Mouse (Mus musculus): ENCODE data around the gene Art3. TPM values are rescaled to one million over a fixed set of nuclear protein-coding genes. Genes with fewer than 3 reads are reported as not detected.

Gene Art3
- total RNA-seq (2014; rRNA removed), result 1.8 and 4.1 TPM in 2 replicates
- polyA plus RNA-seq (2015; fragmentation: Nextera tagmentation; extraction: Ambion mirVana), result 8.0 and 10.2 TPM in 2 replicates

DNA sequence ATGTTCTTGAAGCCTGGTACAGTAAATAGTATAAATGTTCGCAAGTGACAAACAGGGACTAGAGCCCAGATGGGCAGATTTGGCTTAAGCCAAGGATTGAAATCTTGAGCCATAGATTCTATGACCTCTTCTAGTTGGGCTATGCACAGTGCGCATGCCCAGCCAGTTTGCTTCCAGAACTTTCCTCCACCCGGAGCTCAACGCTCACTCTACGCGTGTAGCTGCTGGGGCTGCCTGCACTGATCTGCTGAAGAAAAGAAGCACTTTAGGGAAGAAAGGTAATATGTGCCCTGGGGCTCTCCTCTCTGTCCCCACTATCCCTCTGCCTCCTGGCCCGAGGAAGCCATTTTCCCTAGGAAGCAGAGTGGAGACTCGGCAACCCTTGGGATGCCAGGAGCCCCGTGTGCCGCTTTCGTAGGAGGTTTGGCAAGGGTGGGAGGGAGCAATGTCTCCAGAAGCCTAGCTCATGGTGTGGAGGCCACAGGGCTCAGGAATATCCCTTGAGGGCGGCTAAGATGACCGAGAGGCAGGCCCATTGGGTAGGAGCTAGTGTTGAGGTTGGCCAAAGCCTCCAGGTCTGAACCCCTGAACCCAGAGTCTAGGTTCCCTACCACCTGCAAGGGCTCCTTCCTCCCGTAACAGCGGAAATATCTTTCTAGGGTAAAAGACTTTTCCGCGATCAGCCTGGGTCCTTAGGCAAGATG is at the start of gene Art3:
Gene Art3, plus strand, starts transcription at position 193 of the 704 bp plus-strand sequence.
- no peak for TF ChIP-seq CTCF (IDR thresholded peaks at IDR 0.05; ENCODE audit: low read depth)
- H3K36me3 ChIP-seq (ENCODE audit: insufficient read depth, low read length), result no peaks in the 10 kb centered on the region
- no peak within 1 kb of the TSS for H3K9ac ChIP-seq (replicated peaks; ENCODE audit: low read length)
- H3K4me1 ChIP-seq (ENCODE audit: insufficient read depth, low read length), result no peaks in the 10 kb centered on the region
- H3K27me3 ChIP-seq (ENCODE audit: insufficient read depth, low read length), result no peaks in the 10 kb centered on the region
- peak within 1 kb of the TSS; percentile 43 for H3K4me2 ChIP-seq (ENCODE audit: low read depth, low read length)
- ATAC-seq, result no peak
- peak within 1 kb of the TSS; percentile 51 for H3K27ac ChIP-seq
- H3K4me3 ChIP-seq (ENCODE audit: low read length), result no peak within 1 kb of the TSS
- DNase-seq (ENCODE audit: low spot score), result no peak
- 93% methylated on average over 17 of the region's 17 CpGs for WGBS
- H3K9me3 ChIP-seq (ENCODE audit: low read length), result no peaks in the 10 kb centered on the region

DNA sequence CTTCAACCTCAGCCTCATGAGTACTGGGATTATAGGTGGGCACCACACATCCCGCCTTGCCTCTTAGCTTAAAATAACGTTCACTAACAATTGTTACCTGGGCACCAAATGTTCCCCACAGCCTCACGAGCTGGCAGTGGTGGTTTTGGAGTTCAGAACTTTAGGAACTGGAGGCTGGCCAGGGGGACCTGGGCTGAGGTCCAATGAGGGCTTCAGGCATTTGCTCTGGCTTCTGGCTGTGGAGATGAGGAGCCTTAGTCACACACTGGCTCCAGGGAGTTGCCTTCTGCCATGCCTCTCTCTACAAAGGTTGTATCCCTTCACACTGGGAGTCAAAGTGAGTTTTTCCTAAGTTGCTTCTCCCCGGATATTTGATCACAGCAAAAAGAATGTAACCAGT is 49.1 kb upstream of the Art3 start:
- Histone ChIP-seq H3K4me2 (ENCODE audit: low read depth, low read length) (no peak overlapping the region), H3K9ac (replicated peaks; ENCODE audit: low read length) (no peak overlapping the region), H3K27me3 (ENCODE audit: insufficient read depth, low read length) (no peaks in the 10 kb centered on the region), H3K4me1 (ENCODE audit: insufficient read depth, low read length) (no peaks in the 10 kb centered on the region), H3K36me3 (ENCODE audit: insufficient read depth, low read length) (peaks cover 24% of the 10 kb centered on the region), H3K27ac (no peak overlapping the region), H3K9me3 (ENCODE audit: low read length) (no peaks in the 10 kb centered on the region), H3K4me3 (ENCODE audit: low read length) (no peak overlapping the region)
- WGBS, result 56% methylated on average over 4 of the region's 4 CpGs
- ATAC-seq, result no peak
- no peak for TF ChIP-seq CTCF (IDR thresholded peaks at IDR 0.05; ENCODE audit: low read depth)
- DNase-seq (ENCODE audit: low spot score), result peak; percentile 23

DNA sequence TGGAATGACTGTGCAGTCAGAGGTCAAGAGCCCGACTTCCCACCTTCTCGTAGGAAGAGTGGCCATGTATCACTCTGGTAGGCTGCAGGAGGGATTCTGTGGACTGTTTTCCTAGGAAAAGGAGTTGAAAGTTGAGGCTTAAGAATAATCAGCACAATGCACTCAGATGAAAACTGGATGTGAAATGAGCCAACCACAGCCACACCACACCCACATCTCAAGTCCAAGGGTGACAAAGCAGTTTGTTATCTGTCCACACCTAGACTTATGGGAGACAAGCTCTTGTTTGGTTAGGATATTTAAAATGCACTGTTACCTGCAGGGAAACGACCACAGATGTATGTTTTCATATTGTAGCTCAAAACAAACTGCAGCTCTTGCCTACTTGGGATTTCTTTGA is 48.5 kb upstream of the Art3 start:
- DNase-seq (ENCODE audit: low spot score) (no peak), ATAC-seq (no peak)
- 71% methylated on average over 3 of the region's 3 CpGs for WGBS
- no peak overlapping the region for H3K4me2 ChIP-seq (ENCODE audit: low read depth, low read length)
- H3K27me3 ChIP-seq (ENCODE audit: insufficient read depth, low read length), result no peaks in the 10 kb centered on the region
- H3K4me3 ChIP-seq (ENCODE audit: low read length), result no peak overlapping the region
- H3K9me3 ChIP-seq (ENCODE audit: low read length), result no peaks in the 10 kb centered on the region
- no peak overlapping the region for H3K27ac ChIP-seq
- no peak overlapping the region for H3K9ac ChIP-seq (replicated peaks; ENCODE audit: low read length)
- TF ChIP-seq CTCF (IDR thresholded peaks at IDR 0.05; ENCODE audit: low read depth), result no peak
- H3K4me1 ChIP-seq (ENCODE audit: insufficient read depth, low read length), result no peaks in the 10 kb centered on the region
- H3K36me3 ChIP-seq (ENCODE audit: insufficient read depth, low read length), result peaks cover 30% of the 10 kb centered on the region

DNA sequence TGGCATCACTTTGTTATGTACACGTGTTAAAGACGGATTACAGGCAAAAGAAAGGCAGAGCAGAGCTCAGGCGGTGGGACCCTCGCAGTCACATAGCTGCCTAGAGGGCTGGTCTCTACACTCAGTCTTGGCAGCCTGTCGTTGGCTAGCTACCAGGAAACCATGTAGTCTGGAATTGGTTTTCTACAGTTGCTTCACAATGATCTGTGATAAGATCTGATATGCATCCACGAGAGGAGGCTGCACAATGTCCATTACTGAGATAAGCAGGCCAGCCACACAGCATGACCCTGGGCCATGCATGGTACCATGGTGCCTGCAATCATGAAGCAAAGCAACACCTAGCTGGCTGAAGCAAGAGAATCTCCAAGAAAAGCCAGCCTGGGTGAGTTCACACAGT is 43.8 kb upstream of the Art3 start:
- Histone ChIP-seq H3K9ac (replicated peaks; ENCODE audit: low read length) (no peak overlapping the region), H3K27ac (no peak overlapping the region), H3K9me3 (ENCODE audit: low read length) (no peaks in the 10 kb centered on the region), H3K27me3 (ENCODE audit: insufficient read depth, low read length) (no peaks in the 10 kb centered on the region), H3K36me3 (ENCODE audit: insufficient read depth, low read length) (peaks cover 69% of the 10 kb centered on the region), H3K4me1 (ENCODE audit: insufficient read depth, low read length) (no peaks in the 10 kb centered on the region), H3K4me3 (ENCODE audit: low read length) (no peak overlapping the region), H3K4me2 (ENCODE audit: low read depth, low read length) (no peak overlapping the region)
- no peak for DNase-seq (ENCODE audit: low spot score)
- no peak for ATAC-seq
- WGBS, result 79% methylated on average over 6 of the region's 6 CpGs
- TF ChIP-seq CTCF (IDR thresholded peaks at IDR 0.05; ENCODE audit: low read depth), result no peak

DNA sequence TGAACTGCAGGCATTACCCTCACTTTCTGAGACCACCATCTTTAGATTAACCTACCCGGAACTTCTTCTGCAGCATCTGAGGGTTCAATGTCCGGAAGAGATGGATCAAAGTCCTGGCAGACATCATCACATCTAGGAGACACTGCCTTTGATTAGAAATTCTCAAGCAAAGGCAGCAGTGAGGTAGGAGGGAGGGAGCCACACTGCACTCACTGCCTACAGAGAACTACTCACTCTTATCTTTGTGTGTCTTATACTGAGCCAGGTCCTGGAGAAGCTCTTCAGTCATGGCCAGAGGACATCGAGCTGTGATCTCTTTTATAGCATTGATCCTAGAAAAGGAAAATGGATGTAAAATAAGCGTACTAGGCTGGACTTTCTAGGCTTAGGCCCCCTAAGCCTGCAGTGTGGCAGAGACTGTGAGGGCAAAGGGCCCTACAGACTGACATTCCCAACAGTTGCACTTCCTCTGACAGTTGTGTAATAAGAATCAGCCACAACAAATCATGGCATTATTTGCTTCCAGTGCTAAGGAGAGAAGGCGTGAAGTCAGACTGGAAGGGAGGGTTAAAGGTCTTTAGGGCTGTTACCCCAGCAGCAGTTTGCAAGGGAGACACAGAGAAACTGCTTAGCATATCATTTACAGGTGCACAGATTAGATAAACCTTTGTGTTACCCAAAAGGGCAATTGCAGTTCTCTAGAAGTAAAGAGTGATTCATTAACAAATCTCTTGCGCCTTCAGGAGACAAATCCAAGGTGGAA is 39.8 kb upstream of the Art3 start:
- 96% methylated on average over 6 of the region's 6 CpGs for WGBS

DNA sequence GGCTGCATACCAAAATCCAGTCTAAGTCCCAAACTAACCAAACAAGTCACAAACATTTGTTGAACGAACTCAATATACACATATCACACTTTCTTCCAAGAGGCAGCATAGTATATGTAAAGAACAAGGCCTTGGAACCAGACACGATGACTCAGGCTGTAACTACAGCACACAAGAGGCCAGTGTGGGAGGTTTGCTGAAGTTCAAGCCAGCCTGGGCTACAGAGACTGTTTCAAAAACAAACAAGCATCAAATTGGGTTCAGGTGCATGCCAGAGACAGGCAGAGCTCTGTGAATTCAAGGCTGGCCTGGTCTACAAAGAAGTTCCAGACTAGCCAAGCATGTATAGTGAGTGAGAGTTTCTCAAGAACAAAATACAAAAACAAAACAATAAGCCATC is 37.1 kb upstream of the Art3 start:
- Histone ChIP-seq H3K4me2 (ENCODE audit: low read depth, low read length) (no peak overlapping the region), H3K4me3 (ENCODE audit: low read length) (no peak overlapping the region), H3K36me3 (ENCODE audit: insufficient read depth, low read length) (peaks cover 61% of the 10 kb centered on the region), H3K4me1 (ENCODE audit: insufficient read depth, low read length) (no peaks in the 10 kb centered on the region), H3K27ac (no peak overlapping the region), H3K9ac (replicated peaks; ENCODE audit: low read length) (no peak overlapping the region; the same call in 1 of the 2 replicates), H3K9me3 (ENCODE audit: low read length) (no peaks in the 10 kb centered on the region), H3K27me3 (ENCODE audit: insufficient read depth, low read length) (no peaks in the 10 kb centered on the region)
- TF ChIP-seq CTCF (IDR thresholded peaks at IDR 0.05; ENCODE audit: low read depth), result no peak
- 93% methylated on average over 2 of the region's 2 CpGs for WGBS
- DNase-seq (ENCODE audit: low spot score) (no peak), ATAC-seq (no peak)

More for the DNA sequence above, 39.8 kb upstream of the Art3 start:
- Histone ChIP-seq H3K9me3 (ENCODE audit: low read length) (no peaks in the 10 kb centered on the region), H3K4me3 (ENCODE audit: low read length) (no peak overlapping the region), H3K9ac (replicated peaks; ENCODE audit: low read length) (no peak overlapping the region), H3K27ac (no peak overlapping the region), H3K4me1 (ENCODE audit: insufficient read depth, low read length) (no peaks in the 10 kb centered on the region), H3K4me2 (ENCODE audit: low read depth, low read length) (no peak overlapping the region), H3K36me3 (ENCODE audit: insufficient read depth, low read length) (peaks cover 74% of the 10 kb centered on the region), H3K27me3 (ENCODE audit: insufficient read depth, low read length) (no peaks in the 10 kb centered on the region)
- no peak for ATAC-seq
- TF ChIP-seq CTCF (IDR thresholded peaks at IDR 0.05; ENCODE audit: low read depth), result no peak
- DNase-seq (ENCODE audit: low spot score), result no peak
